Mouse (Mus musculus): ENCODE data around the gene Arhgap23.

Arhgap23 gene

DNA sequence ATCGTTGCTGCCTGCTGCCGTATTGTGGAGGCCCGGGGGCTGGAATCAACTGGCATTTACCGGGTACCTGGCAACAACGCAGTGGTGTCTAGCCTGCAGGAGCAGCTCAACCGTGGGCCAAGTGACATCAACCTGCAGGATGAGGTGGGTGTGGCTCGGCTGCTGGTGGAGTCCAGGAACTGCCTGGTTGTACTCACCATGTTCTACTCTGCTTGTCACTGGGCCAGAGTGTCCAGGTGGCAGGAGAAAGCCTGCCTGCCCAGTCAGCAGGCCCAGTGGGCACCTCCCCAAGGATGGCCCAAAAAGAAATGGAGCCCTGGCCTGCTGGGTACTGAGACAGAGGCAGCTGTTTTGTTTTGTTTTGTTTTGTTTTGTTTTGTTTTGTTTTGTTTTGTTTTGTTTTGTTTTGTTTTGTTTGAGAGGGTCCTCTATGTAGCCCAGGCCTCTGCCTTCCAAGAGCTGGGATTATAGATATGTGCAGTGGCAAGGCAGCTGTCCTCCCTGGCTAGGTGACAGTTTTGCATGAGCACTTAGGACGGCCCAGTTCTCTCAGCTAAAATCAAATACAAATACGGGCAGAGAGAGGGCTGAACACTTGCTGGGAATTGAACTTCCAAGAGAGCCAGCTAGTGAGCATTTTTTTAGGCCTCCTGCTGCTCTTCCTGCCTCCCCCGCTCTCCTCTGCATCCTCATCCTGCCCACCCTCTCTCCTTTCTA lies 51.3 kb downstream of the Arhgap23 start:
- DNase-seq: peak; percentile 84 to 88

DNA sequence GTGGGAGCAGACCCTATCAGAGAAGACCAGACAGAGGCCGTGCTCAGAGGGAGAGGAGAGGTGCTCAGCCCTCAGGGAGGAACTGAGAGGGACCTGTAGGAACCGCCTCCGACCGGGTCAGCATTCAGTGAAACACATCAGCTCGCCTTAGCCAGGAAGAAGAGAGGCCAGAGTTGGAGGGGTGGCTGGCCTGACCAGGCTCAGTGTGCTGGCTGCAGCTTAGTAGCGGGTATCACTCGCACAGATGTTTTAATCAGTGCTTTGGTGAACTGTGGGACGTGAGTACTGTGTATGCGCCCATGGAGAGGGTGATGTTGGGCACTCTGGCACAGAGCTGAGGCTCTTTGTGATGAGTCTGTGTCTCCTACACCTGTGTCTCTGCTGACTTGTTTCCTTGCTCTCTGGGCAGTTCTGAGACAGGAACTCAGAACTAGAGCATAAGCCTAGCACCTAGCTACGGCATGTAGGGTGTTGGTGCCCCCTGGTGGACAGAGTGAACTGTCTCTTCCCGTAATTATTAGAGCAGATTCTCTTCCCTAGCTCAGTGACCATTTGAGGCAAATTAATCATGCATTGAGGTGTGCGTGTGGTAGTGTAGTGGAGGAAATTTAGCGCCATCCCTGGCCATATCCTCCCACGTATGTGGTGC lies 53.4 kb downstream of the Arhgap23 start:
- DNase-seq: peak; percentile 96 to 98

DNA sequence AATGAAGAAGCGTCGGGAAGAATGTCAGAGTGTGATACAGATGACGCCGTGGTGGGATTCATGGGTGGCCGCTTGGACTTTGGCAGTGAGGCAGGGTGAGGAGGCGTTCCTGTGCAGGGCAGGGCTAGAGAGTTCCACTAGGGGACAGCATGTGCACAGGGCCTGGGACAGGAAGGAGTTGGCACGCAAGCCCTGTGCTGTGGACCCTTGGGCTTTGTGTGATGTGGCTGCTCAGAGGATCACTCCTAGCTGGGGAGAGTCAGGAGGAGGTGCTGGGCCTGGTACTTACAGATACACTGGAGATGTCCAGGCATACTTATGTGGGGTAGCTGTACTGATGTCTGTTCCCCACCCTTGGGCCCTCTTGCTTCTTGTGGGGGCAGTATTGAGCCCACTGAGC lies 54.5 kb downstream of the Arhgap23 start:
- no peak for DNase-seq

DNA sequence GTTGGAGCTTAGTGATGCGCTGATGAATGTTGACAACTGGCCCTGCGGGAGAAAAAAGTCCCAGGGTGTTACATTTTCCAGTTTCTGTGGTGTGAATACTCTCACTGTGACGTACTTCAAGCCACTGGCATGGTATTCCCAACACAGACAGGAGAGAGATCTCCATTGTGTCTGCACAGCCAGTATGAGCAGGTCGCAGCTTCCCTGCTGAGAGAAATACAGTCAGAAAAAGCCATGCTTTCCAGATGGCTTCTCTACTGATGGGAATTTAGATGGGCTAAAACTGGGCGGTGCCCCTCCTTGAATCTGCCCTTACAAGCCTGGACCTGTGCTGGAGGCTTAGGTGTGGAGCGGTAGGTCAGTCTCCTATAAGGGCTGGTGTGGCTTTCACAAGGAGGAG lies 55.9 kb downstream of the Arhgap23 start:
- no peak for DNase-seq

DNA sequence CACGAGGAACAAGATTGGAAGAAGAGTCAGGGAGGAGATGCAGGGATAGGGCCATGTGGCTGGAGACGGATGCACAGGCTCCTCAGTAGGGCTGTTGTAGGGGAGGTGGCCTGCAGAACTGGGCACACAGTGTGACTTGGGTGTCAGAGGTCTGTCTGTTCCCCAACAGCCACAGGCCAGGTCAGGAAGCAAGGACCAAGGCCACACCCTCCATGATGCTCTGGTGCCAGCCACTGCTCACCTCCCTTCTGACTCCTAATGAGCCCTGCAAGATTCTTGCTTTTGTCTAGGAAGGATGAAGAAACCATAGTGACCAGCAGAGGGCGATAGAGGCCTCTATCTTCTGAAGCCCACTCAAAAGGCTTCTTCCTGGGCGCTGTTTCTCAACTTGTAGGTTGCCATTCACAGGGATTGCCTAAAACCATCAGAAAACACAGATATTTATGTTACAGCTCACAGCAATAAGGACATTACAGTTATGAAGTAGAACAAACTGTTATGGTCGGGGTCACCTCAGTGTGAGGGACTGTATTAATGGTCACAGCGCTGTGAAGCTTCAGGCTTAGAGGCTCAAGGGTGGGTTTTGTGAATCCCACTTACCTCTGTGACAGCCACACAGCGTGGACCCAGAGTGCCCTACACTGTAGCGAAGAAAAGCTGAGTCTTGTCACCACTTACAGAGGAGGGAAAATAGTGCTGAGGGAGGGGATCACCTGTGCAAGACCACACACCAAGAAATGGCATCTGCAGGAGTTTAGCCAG lies 61.2 kb downstream of the Arhgap23 start:
- DNase-seq: peak; percentile 90 to 94

DNA sequence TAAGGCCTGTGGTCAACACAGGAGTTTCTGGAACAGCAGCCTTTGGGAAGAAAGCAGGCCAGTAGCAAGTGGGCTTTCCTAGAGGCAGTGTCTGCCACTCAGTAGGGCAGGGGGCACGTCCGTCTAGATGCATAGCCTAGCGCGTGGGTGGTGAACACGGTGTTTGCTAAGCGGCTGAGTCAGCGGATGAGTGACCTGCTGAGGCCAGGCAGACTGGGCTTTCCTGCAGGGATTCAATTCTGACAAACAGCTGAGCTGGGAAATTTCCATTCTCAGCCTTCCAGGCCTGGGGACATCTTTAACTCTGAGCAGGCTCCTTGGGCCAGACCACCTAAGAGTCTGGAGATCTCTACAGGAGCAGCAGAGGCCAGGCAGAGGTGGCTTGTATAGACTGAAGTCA lies 62.1 kb downstream of the Arhgap23 start:
- DNase-seq: no peak

DNA sequence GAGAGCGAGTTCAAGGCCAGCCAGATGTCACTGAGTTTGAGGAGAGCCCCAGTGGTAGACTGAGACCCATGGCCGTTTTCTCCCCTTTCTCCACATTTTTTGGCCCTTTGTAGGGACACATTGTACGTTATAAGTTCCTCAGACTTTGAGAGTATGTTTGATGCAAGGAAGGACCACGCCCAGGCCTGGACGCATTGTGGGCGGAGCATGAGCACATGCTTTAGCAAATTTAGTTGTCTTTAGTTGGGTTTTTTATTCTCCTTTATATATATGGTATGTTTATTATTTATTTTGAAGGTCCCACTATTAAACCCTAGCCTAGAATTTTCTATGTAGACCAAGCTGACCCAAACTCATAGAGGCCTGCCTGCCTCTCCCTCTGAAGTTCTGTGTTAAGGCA lies 63.0 kb downstream of the Arhgap23 start:
- DNase-seq: no peak

DNA sequence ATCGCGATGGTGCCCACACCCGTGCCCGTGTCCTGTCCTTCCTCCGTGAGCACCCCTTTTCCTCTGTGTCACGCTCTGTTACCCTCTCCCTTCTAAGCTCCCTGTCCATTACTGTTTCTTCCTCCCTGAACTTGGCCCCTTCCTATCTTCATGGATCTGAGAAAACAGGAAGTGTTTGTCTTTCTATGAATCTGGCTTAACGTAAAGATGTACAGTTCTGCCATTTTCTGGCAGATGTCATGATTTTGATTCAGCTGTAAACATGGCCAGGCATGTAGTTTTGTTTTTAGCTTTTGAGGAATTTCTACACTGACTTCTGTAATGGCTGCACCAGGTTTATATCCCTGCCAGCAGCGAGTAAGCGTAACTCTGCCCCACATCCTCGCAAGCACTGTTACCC lies 63.8 kb downstream of the Arhgap23 start:
- DNase-seq: no peak

DNA sequence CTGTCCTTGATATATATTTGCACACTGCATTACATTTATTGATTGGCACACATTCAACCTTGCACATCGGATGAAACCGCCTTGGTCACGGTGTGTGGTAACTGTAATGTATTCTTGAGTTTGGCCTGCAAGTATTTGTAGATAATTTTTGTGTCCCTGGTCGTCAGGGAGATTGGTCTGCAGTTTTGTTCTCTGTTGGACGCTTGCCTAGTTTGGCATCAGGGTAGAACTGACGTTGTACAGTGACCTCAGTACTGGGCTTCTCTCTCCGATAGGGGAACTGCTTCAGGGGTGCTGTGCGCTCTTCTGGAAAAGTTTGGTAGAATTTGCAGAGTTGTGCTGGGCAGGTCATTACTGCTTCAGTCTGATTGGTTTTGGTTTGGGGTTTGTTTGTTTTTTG lies 64.5 kb downstream of the Arhgap23 start:
- DNase-seq: no peak

DNA sequence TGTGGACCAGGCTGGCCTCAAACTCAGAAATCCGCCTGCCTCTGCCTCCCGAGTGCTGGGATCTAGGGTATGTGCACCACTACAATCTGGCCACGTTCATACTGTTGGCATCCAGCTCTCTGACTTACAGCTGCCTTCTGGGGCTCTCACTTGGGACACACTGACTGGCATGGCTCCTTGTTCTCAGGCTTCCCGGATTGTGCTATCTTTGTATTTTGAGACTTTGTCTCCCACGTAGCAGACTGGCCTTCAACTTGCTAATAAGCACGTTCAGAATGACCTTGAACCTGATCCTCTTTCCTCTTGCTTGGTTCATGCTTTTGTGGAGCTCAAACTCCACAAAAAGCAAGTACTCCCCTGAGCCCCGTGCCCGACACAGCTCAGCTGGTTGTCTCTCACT lies 70.3 kb downstream of the Arhgap23 start:
- no peak for DNase-seq

DNA sequence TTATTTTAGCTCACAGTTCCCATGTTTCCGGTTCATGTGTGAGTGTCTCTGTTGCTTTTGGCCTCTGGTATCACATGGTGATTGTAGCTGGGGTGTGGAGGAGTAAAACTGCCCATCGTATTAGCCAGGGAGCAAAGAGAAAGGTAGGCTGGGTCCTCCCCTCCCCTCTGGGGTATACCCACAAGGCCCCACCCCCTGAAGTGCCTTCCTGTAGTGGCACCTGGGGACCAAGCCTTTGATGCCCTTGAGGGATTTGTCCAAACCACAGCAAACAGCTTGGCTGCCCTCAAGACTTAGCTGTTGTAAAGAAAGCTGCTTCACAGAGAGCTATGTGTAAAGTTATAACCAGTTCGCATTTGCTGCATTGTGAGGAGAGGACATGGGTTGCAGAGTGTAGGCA lies 72.3 kb downstream of the Arhgap23 start:
- peak in 1 of 2 experiments; percentile 6 for DNase-seq

DNA sequence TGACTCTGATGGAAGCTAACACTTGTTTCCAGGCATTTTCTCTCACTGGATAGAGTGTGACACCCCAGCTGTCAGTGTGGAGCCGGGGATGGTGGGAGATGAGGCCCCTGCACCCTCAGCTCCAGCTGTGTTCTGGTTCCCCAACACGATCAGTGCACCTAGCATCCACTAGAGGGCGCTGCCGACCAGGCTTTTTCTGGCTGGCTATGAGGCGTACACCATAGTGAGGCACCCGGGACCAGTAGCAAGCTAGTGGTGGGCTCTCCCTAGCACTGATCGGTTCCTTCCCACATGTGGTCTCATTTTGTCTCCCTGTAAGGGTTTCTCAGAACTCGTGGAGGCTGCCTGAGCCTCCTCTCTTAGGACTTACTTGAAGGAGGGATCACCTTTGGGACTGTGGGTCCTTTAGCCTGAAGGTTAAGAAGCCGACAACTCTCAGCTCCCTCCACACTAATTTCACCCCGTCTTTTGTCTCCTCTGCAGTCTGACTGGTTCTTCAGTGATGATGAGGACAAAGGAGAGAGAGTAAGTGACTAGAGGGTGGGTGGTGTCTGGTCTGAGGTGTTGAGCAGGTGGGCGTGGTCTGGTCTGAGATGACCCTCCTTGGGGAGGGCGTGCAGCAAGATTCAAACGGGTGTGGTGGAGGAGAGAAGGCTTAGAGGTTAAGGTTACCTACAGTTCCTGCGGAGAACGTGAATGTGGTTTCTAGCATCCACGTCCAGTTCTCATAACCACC lies 74.4 kb downstream of the Arhgap23 start:
- DNase-seq: peak; percentile 87 to 89

DNA sequence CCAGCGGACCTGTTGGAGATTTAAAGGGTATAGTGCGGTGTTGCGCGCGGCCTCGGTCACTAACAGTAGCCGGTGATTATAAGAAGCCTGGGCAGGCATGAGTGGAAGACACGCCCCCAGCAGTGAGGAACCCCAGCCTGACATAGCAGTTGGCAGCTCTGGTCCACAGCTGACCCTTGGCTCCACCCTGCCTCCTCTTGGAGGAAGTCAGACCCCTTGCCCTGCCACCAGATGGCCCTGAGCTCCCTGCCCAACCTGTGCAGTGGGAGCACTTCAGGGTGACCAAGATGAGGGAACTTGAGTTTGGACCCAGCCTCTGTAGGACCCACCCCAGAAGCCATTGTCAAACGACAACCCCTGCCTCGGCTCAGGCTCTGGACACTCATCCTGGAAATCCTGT lies 76.3 kb downstream of the Arhgap23 start:
- DNase-seq: peak; percentile 58 to 75

DNA sequence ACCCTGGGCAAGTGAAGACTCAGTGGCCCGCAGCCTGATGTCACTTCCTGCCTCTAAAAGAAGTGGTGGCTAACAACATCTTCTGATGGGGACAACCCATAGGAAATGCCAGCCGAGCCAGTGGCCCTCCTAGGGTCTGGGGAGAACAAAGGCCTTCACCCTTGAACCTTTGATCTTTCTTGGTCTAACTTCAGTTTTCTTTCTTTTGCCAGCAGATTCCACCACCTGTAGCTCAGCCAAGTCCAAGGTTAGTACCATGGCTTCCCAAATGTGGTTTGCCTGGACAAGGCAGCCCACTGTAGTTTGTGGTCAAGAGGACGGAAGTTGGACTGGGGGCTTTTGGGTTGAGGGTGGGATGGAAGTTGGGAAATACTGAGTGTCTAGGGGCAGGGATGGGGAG lies 77.5 kb downstream of the Arhgap23 start:
- DNase-seq: no peak

DNA sequence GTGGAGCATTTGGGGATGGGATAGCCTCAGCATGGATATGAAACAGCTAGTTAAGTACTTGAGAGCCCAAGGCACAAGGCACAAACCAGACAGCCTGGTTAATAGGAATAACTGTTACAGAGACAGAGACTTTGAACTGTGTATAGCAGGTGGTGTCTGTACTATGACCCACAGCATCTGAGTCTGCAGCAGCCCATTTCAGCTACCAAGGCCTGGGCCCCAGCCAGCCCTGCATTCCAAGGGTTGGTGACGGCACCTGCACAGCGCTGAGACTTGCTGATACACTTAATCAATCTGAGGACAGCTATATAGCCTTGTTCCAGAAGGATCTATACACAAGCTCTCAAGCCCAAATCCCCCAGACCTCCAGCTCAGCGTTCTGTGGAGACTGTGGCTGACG lies 82.2 kb downstream of the Arhgap23 start:
- DNase-seq: no peak

DNA sequence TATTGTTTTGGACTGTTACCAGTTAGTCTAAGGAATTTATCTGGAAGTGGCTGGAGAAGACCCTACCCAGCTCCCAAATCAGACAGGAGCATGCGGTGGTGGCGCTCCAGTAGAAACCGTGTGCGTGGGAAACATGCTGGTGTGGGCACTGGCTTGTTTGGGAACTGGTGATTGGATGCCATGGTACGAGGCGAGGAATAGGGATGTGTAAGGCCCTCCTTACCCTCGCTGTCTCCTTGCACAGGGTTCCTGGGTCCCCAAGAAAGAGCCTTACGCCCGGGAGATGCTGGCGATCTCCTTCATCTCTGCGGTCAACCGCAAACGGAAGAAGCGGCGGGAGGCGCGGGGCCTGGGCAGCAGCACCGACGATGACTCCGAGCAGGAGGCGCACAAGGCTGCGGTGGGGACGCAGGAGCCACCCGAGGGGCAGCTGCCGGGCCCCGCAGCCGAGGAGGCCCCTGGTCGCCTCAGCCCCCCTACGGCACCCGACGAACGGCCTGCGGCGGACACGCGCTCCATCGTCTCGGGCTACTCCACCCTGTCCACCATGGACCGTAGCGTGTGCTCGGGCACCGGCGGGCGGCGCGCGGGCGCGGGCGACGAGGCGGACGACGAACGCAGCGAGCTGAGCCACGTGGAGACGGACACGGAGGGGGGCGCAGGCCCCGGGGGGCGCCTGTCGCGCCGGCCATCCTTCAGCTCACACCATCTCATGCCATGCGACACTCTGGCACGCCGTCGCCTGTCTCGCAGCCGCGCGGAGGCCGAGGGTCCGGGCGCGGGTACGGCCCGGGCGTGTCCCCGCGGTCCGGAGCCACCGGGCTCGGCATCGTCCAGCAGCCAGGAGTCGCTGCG lies 84.8 kb downstream of the Arhgap23 start, which contains the start of gene 4933428G20Rik:
Gene 4933428G20Rik (minus strand): TSS at position 476 of the 855 bp plus-strand sequence.
- DNase-seq: peak in 1 of 2 experiments; percentile 37

DNA sequence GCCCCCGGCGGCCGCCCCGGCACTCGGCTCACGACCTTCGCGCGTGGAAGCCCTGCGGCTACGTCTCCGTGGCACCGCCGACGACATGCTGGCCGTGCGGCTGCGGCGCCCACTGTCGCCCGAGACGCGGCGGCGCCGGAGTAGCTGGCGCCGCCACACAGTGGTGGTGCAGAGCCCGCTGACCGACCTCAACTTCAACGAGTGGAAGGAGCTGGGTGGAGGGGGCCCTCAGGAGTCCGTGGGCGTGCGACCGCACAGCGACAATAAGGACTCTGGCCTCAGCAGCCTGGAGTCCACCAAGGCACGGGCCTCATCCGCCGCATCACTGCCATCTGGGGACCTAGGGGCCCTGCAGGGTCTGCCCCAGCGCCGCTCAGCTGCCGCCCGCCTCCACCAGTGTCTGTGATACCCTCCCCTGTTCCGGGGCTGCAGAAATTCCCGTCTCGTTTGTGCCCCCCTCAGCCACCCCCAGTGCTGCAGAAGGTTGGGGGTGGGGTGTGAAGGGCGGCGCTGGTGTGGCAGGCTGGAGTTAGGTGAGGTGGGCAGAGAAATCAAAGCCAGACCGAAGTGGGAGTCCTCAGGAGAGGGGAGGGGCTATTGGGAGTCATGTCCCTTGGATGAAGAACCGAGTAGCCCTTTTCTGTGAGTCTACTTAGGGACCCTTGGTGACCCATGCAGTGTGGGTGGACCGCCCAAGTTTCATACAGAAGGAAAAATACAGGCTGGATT lies 85.6 kb downstream of the Arhgap23 start:
- peak in 1 of 2 experiments; percentile 37 for DNase-seq

DNA sequence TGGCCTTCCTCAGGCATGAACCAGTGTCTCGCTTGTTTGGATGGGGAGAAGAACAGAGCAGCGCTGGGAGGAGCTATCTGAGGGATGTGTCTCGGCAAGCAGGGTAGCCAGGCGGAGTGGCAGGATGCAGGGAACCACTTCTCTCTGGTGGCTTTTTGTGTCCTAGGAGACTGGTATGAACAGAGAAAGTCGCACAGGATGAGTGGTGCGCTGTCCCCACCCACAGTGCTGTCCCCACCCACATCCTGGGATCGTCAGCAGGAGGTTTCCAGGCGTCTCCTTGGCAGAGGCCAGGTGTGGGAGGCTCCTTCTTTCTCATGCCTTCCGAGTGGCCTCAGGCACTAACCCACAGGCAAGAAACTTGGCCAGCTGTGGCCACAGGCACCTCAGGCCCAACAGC lies 87.0 kb downstream of the Arhgap23 start:
- DNase-seq: peak in 1 of 2 experiments; percentile 3

DNA sequence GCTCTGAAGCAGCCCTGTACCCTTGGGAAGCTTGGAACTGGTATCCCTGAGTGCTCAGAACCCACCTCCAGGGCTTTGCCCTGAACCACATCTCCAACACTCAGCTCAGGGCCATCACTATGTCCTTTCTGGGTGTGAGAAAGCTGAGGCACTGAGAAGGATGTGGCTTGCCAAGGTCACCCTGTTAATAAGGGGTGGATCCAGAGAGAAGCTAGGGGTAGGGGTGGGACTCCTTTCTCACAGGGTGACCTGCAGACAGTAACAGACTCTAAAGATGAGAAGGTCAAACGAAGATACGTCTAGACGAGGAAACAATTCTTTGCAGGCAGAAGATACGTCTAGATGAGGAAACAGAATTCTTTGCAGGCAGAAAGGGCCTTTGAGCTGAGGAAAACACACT lies 87.5 kb downstream of the Arhgap23 start:
- DNase-seq: no peak

DNA sequence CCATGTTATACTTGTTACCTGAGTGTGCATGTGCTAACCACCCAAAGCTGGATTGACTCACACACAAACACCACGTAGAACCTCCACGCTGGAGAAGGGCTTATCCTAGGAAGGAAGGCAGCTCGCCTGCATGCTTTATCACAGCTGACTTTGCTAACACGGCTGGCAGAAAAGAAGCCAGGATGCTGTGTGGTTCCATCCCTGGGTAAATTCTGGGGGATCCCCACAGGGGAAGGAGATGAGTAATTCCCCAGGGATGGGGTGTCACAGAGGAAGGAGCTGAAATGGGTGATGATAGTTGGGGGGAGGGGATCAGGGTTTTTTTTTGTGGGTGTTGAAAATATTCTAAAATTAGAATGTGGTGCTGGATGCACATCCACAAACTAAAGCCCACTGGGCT lies 90.5 kb downstream of the Arhgap23 start:
- peak in 1 of 2 experiments; percentile 9 for DNase-seq

DNA sequence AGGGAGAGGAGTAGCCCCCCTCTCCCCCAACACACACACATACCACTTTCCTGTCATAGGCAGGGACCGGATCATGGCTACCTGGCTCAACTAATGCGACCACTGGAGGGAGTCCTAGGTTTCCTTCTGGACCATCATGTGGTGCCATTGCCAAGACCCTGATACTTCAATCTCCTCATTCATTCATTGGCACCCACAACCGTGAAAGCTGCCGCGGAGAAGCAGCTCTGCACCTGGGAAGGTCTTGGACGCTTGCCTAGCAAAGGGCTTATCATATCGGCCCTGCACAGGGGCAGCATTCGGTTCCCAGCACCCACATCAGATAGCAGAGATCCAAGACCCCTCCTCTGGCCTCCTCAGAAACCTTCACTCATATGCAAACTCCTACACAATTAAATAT lies 91.0 kb downstream of the Arhgap23 start:
- DNase-seq: peak; percentile 85 to 86
